Mouse (Mus musculus) cerebellum, adult 2 months (tissue): ENCODE measurements at regions not wholly inside any gene's neighbourhood (a gene's known extent, or its start where the extent isn't known, plus 50 kb on each side); places are given as distances from the start of the nearest gene placed in this dataset.
A peak's percentile ranks its signal among the peaks of the same experiment; 100 is the strongest.
"Not testable (repeated sequence)": the region's sequence is repeated elsewhere in the genome, so short reads cannot be mapped to it uniquely, and the experiment has no call there.

ENCODE experiments used
- DNase-seq, 2 experiments: peaks; one replicate each; pipeline ENCODE4 v3.0.0; 2021
- H3K27ac ChIP-seq: fragments of 200-500 bp; 2 replicates; pipeline ENCODE4 v1.5.1; 2012; ENCODE audit warnings: low read length, control low read depth, inconsistent platforms; ENCODE audit not compliant: insufficient read depth
- H3K27me3 ChIP-seq: fragments of 200-500 bp; 2 replicates; pipeline ENCODE4 v1.6.1; 2012; ENCODE audit warnings: inconsistent platforms, mild to moderate bottlenecking, low read length, moderate library complexity; ENCODE audit not compliant: control insufficient read depth, insufficient read depth
- H3K4me1 ChIP-seq: fragments of 200-500 bp; 2 replicates; pipeline ENCODE4 v1.6.1; 2011; ENCODE audit warnings: low read length; ENCODE audit not compliant: control insufficient read depth, insufficient read depth
- H3K4me3 ChIP-seq: fragments of 200-500 bp; replicated peaks from 2 replicates; pipeline ENCODE3; 2011; ENCODE audit warnings: mild to moderate bottlenecking, low read depth, low read length, control low read depth; ENCODE audit not compliant: insufficient read depth
- CTCF ChIP-seq: fragments of 200-500 bp; IDR thresholded peaks from 2 replicates; pipeline ENCODE4 v1.5.1; 2011; ENCODE audit warnings: low read depth, mild to moderate bottlenecking, control low read depth, low read length, moderate library complexity, borderline replicate concordance; ENCODE audit not compliant: insufficient read depth
- POLR2A ChIP-seq: fragments of 200-500 bp; IDR thresholded peaks from 2 replicates; pipeline ENCODE4 v1.6.1; 2011; ENCODE audit warnings: low read length, control low read depth, borderline replicate concordance; ENCODE audit not compliant: insufficient read depth
- WGBS: fragments of 180-500 bp; shearing (Covaris S2); methylation state at CpG from one replicate; pipeline ENCODE4 v1.1.7; 2018; 5-methylcytosine and 5-hydroxymethylcytosine counted together

- not testable (repeated sequence) for H3K4me1 ChIP-seq, H3K27me3 ChIP-seq, DNase-seq, H3K4me3 ChIP-seq, H3K27ac ChIP-seq
- 9% methylated on average over 1 of the region's 1 CpGs for WGBS
These were observed 699.2 kb upstream of the Dmd start for GRCm38 (mm10) chrX:82249456-82249855.

- not testable (repeated sequence) for H3K4me3 ChIP-seq, DNase-seq, H3K4me1 ChIP-seq, H3K27me3 ChIP-seq, H3K27ac ChIP-seq
- WGBS = 69% methylated on average over 4 of the region's 4 CpGs
These were observed 666.3 kb upstream of the Dmd start for GRCm38 (mm10) chrX:82282376-82282775.

GRCm38 (mm10) chrX:82310764-82311492 lies 637.7 kb upstream of the Dmd start:
- H3K27me3 ChIP-seq = no peaks in the 10 kb centered on the region
- peak in 1 of 2 experiments; percentile 3 for DNase-seq
- peak overlapping the region; percentile 40 for H3K4me3 ChIP-seq
- H3K4me1 ChIP-seq = no peaks in the 10 kb centered on the region
- no peak overlapping the region for H3K27ac ChIP-seq
- WGBS = 11% methylated on average over 18 of the region's 18 CpGs
- TF ChIP-seq CTCF (no peak), POLR2A (no peak)
